Mouse (Mus musculus): ENCODE data around the gene Spdl1.

- TF ChIP-seq POLR2A (IDR thresholded peaks at IDR 0.05; ENCODE audit: extremely low read depth, insufficient read depth, low read length) (no peak), CTCF (IDR thresholded peaks at IDR 0.05; ENCODE audit: extremely low read depth, insufficient read depth, low read length) (no peak)
These were observed 32.4 kb upstream of the Spdl1 start for GRCm38 (mm10) chr11:34865741-34866270.
